Mouse (Mus musculus): ENCODE measurements at regions not wholly inside any gene's neighbourhood (a gene's known extent, or its start where the extent isn't known, plus 50 kb on each side); places are given as distances from the start of the nearest gene placed in this dataset.

DNA sequence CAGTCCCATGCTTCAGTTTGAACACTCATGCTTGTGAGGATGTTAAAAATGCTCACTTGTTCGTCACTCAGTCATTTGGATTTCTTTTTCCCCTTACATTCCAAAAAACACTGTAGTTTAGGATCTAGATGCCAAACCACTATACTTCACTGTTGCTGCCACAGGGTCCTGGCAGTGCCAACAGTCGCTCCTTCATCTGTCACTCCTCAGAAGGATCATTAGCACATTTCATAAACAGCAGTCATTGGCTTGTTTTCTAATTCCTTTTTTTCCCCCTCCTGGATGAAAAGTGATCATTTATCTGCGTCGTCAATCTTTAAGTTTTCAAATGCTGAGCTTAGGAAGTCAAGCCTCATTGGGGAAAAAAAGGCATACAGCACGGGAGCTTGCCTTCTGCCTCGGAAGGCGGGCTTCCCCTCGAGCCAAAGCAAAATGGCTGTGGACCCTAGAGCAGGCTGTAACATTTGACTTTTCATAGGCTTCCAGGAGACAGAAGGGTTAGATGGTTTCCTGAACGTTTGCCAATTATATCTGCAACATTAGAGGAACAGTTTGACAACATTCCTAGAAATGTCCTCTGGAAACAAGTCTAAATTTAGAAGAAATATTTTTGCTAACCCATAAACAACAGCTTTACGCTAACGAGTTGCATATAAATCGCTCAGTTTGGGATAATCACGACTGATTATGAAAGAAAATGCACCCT is 95.6 kb upstream of the Fat1 start:
- no peak for DNase-seq (ENCODE audit: extremely low read depth)
- no peak overlapping the region for H3K9ac ChIP-seq (ENCODE audit: insufficient read depth, low read depth)
- H3K4me2 ChIP-seq (ENCODE audit: insufficient read depth, low read depth, poor library complexity, severe bottlenecking) = no peak overlapping the region
- no peaks in the 10 kb centered on the region for H3K4me1 ChIP-seq (ENCODE audit: control insufficient read depth in 1 of 2, insufficient read depth in 2 of 2)
- H3K27me3 ChIP-seq (replicated peaks) = no peaks in the 10 kb centered on the region
- H3K79me2 ChIP-seq (replicated peaks; ENCODE audit: control insufficient read depth, extremely low read depth, insufficient read depth, poor library complexity, severe bottlenecking) = no peaks in the 10 kb centered on the region
- in situ Hi-C loops (cut with MboI; ENCODE audit: low pct_ligation_motif_present, low pct_unique_long_range_greater_than_20kb, low sequenced_read_pairs) = no loop called here
- H3K27ac ChIP-seq (ENCODE audit: insufficient read depth, low read depth) = no peak overlapping the region
- dilution Hi-C loops (cut with MboI; ENCODE audit: extremely low pct_ligation_motif_present, extremely low pct_unique_long_range_greater_than_20kb, low sequenced_read_pairs) = no loop called here
- no peak overlapping the region for H3K4me3 ChIP-seq (replicated peaks in 1 of 3; ENCODE audit: low read depth in 2 of 3, low read length in 2 of 3, poor library complexity in 1 of 3)
- TF ChIP-seq E2F4 (IDR thresholded peaks at IDR 0.05; ENCODE audit: insufficient replicate concordance, low read depth, low read length) (no peak), UBTF (IDR thresholded peaks at IDR 0.05; ENCODE audit: low read depth, low read length) (no peak), MEF2A (IDR thresholded peaks at IDR 0.05; ENCODE audit: borderline replicate concordance, low read depth, low read length) (no peak), POLR2AphosphoS2 (IDR thresholded peaks at IDR 0.05; ENCODE audit: low read depth, low read length) (no peak), IRF4 (IDR thresholded peaks at IDR 0.05; ENCODE audit: low read depth, low read length) (no peak), MAX (IDR thresholded peaks at IDR 0.05; ENCODE audit: low read length) (no peak), HCFC1 (IDR thresholded peaks at IDR 0.05; ENCODE audit: low read depth, low read length) (no peak), TBP (conservative IDR thresholded peaks at IDR 0.05; ENCODE audit: low read depth, low read length) (no peak), KAT2A (IDR thresholded peaks at IDR 0.05; ENCODE audit: insufficient replicate concordance, low read length) (no peak), NELFE (IDR thresholded peaks at IDR 0.05; ENCODE audit: low read depth, low read length) (no peak), ZKSCAN1 (IDR thresholded peaks at IDR 0.05; ENCODE audit: borderline replicate concordance, low read depth, low read length) (no peak), CHD2 (IDR thresholded peaks at IDR 0.05; ENCODE audit: low read length) (no peak), GABPA (IDR thresholded peaks at IDR 0.05; ENCODE audit: insufficient replicate concordance, low read depth, low read length) (no peak), BHLHE40 (IDR thresholded peaks at IDR 0.05; ENCODE audit: low read depth, low read length) (no peak), ZNF384 (IDR thresholded peaks at IDR 0.05; ENCODE audit: low read depth, low read length) (no peak), MAZ (IDR thresholded peaks at IDR 0.05; ENCODE audit: low read depth, low read length) (no peak), EP300 (IDR thresholded peaks at IDR 0.05; ENCODE audit: low read length) (no peak)
- peaks cover 47% of the 10 kb centered on the region for H3K9me3 ChIP-seq (replicated peaks; ENCODE audit: low read length)
- H3K36me3 ChIP-seq (replicated peaks in 1 of 2; ENCODE audit: control insufficient read depth in 1 of 2, insufficient read depth in 1 of 2, low read length in 1 of 2) = no peaks in the 10 kb centered on the region

DNA sequence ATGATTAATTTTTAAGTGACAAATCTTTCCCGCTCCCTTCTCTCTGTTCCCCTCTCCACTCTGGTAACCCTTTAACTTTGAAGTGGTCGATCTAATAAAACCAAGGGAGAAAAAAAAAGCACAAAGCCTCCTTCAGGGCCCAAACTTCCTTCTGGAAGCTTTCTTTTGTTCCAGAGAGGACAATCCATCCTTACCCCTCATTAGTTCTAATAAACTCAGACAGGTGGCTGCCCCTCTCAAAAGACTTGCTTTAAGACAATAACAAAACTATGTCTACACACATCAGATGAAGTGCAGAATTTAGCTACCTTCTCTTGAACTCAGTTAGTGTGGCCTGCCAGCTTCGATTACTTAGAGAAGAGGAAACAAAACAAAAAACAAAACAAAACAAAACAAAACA is 94.6 kb upstream of the Fat1 start:
- H3K4me3 ChIP-seq (replicated peaks in 1 of 3; ENCODE audit: low read depth in 2 of 3, low read length in 2 of 3, poor library complexity in 1 of 3) = no peak overlapping the region
- in situ Hi-C loops (cut with MboI; ENCODE audit: low pct_ligation_motif_present, low pct_unique_long_range_greater_than_20kb, low sequenced_read_pairs) (no loop called here), dilution Hi-C loops (cut with MboI; ENCODE audit: extremely low pct_ligation_motif_present, extremely low pct_unique_long_range_greater_than_20kb, low sequenced_read_pairs) (no loop called here)
- H3K4me2 ChIP-seq (ENCODE audit: insufficient read depth, low read depth, poor library complexity, severe bottlenecking) = no peak overlapping the region
- no peak overlapping the region for H3K9ac ChIP-seq (ENCODE audit: insufficient read depth, low read depth)
- no peaks in the 10 kb centered on the region for H3K36me3 ChIP-seq (replicated peaks in 1 of 2; ENCODE audit: control insufficient read depth in 1 of 2, insufficient read depth in 1 of 2, low read length in 1 of 2)
- no peak overlapping the region for H3K27ac ChIP-seq (ENCODE audit: insufficient read depth, low read depth)
- H3K9me3 ChIP-seq (replicated peaks; ENCODE audit: low read length) = peaks cover 50% of the 10 kb centered on the region
- no peaks in the 10 kb centered on the region for H3K27me3 ChIP-seq (replicated peaks)
- no peaks in the 10 kb centered on the region for H3K79me2 ChIP-seq (replicated peaks; ENCODE audit: control insufficient read depth, extremely low read depth, insufficient read depth, poor library complexity, severe bottlenecking)
- TF ChIP-seq CHD2 (IDR thresholded peaks at IDR 0.05; ENCODE audit: low read length) (no peak), MAZ (IDR thresholded peaks at IDR 0.05; ENCODE audit: low read depth, low read length) (no peak), SMC3 (IDR thresholded peaks at IDR 0.05; ENCODE audit: low read depth, low read length) (no peak), JUND (conservative IDR thresholded peaks at IDR 0.05; ENCODE audit: low read depth, low read length) (no peak), MAX (IDR thresholded peaks at IDR 0.05; ENCODE audit: low read length) (no peak), POLR2AphosphoS2 (IDR thresholded peaks at IDR 0.05; ENCODE audit: low read depth, low read length) (no peak), ELF1 (IDR thresholded peaks at IDR 0.05; ENCODE audit: low read depth, low read length) (no peak)
- DNase-seq (ENCODE audit: extremely low read depth) = no peak
- H3K4me1 ChIP-seq (ENCODE audit: control insufficient read depth in 1 of 2, insufficient read depth in 2 of 2) = no peaks in the 10 kb centered on the region
